Mouse (Mus musculus): ENCODE measurements around the gene Ppm1k.
A peak's percentile ranks its signal among the peaks of the same experiment; 100 is the strongest.
"Not testable (repeated sequence)": the region's sequence is repeated elsewhere in the genome, so short reads cannot be mapped to it uniquely, and the experiment has no call there.

The Ppm1k gene

DNA sequence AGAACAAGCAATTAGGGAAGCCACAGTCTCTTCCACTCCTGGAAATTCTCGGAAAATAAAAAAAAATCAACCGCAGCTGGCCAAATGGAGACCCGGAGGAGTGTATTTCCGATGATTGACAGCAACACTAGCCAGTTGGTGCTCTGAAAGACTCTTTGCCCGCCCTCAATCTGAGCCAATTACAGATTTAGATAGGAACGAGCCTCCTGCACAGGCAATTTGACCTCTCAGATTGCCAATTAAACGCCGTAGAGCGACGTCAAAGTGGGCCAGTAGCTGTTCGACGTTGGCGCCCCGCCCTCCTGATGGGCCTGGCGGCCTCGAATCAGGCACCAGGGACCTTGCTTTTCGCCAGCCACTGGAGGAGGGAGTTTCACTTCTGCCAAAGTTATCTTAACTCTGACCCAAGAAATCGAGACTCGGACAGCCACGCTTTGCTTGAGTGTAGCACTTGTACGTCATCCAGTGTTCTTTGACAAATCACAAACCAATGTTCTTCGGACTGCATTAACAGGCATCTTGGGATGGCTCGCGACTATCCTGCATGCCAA is at the start of gene Ppm1k:
Gene Ppm1k (minus strand): TSS at position 83 of the 551 bp plus-strand sequence.
- peak; percentile 98 to 99 for DNase-seq (ENCODE audit: low spot score in 2 of 2)

DNA sequence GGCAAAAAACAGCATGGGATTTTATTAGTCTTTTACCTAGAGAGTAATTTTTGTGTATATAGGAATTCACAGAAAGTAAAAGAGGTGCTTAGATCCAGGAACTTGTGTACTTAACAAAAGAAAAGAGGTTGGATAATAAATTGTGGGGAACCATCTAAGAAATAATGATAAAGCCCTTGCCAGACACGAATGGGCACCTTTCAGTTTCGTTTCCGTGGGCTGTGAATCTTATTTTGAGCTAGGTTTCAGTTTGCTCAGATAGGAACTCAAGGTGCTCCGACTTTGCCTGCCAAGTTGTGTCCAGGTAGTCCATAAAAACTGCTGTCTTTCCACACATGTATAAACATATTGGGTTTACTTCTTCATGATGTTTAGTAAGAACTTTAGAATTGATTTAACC is 47.1 kb upstream of the Ppm1k start:
- peak; percentile 56 to 69 for DNase-seq (ENCODE audit: low spot score in 2 of 2)

DNA sequence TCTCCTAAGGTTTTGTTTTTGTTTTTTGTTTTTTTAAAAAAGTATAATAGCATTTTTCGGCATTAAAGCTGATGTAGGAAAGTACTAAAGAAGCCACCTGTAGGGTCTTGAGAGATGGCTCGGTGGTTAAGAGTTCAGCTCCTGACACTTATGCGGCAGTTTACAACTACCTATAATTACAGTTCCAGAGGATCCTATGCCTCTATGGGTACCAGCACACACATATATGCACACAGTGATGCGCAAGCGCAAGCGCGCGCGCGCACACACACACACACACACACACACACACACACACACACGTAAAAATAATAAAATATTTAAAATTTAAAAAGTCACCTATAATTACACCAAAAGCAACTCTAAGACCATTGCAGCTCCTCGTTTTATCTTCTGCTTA is 46.3 kb upstream of the Ppm1k start:
- no peak for DNase-seq (ENCODE audit: low spot score in 2 of 2)

DNA sequence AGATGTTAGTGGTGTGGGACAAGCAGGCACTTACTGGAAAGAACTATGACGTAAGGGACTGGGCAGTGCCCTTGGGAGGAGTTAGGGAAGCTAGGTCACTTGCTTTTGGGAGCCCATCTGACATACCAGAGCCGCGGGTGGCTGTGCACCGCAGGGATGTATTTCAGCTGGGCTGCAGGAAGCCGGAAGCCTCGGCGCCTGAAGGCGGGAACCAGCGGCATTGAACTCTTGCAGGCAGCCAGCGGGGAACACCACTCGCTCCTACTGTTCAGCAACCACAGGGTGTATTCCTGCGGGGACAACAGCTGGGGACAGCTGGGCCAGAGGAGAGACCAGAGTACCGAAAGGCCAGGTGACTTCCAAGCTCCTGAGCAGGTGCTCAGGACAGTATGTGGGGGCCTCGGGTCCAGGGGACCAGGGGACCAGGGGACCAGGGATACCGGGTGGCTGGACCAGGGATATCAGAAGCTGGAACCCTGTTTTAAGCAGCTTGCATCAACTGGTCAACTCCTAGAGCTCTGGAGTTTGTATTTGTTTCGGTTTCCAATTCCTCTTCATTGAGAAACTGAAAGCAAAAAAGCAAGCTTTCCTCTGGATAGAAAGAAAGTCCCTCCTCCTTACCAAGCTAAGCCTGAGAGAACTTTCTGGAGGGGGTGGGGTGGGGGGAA is 45.7 kb upstream of the Ppm1k start, which contains the start of gene Herc6:
Gene Herc6 (plus strand): TSS at position 120 of the 668 bp plus-strand sequence.
- DNase-seq (ENCODE audit: low spot score in 2 of 2), result peak; percentile 67 to 70

DNA sequence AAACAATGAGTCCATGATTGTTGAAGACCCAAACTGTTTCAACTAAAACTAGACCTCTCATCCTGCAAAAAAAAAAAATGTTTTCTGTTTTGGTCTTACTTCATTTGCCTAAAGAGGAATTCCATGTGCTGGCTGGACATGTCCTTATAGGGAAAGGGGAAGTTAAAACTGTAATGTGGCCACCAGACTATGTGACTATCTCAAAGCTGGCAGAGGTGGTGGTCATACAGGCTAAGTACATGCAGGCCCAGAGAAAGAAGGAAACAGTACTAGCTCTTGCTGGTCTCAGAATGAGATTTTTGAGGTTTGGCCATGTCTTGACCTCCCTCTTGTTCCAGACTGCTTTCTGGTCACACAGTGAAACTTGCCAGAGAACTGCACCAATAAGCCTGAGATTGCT is 36.3 kb upstream of the Ppm1k start:
- no peak for DNase-seq (ENCODE audit: low spot score in 2 of 2)

DNA sequence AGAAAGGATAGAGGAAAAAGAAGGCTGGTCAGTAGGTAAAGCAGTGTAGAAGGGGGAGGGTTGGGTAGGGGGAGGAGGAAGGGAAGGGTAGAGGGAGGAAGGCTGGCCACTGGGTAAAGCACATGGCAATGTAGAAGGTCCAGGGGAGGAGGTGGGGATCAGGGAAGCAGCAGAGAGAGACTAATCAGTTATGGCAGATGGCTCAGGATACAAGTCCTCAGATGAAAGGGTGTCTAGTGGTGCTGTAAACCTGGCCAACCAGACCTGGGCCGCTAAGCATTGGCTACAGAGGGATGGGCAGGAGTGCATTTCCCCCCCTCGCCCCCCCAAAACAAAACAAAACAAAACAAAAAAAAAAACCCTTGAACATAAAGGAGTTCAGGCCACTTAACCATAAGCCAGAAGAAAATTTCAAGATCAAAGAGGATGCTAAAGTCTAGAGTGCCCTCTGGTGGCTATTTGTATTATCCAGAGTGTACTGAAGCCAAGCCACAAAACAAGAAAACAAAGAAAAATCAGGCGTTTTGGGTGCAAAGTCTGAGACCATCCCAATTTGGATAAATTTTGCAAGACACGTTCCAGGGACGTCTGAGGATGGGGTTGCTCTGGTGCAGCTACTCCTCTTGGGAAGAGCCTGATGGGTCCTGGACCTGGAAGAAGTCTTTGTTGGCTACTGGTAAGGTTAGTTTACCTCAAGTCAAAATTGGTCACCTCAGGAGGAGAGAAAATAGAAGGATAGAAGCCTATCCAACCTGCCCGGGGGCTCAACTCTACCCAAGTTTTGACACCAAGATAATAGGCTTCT is 35.1 kb upstream of the Ppm1k start:
- peak; percentile 9 to 27 for DNase-seq (ENCODE audit: low spot score in 2 of 2)

DNA sequence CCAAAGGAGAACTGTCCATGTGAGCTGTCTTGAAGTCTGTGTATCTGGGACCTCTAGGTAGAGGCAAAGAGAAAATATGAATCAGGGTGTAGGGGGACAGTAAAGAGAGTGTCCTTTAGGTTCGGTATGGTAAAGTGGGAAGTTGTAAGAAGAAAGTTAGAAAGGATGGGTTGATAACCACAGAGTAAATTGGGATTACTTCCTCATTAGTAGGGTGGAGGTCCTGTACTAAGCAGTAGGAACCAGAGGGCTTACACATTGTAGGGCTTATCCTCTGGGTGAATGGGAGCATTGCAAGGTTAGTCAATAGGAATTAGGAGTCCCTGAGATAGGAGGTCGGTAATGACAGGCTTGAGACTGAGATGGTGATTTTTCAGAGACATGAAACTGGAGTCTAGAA is 32.4 kb upstream of the Ppm1k start:
- no peak for DNase-seq (ENCODE audit: low spot score in 2 of 2)

DNA sequence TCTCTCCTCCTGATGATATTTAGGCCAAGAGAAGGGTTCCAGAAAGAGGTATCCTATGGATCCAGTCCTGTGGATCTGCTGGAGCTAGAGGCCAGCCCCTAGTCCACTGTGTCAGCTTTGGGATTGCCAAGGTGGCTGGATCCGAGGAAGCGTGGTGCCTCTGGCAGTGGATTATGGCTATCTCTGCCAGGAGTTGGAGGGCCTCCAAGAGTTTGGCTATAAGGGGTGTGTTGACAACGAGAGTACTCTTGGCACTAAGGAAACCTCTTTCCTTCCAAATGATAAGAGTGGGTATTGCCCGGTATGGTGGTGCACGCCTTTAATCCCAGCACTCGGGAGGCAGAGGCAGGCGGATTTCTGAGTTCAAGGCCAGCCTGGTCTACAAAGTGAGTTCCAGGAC is 30.2 kb upstream of the Ppm1k start:
- no peak for DNase-seq (ENCODE audit: low spot score in 2 of 2)

DNA sequence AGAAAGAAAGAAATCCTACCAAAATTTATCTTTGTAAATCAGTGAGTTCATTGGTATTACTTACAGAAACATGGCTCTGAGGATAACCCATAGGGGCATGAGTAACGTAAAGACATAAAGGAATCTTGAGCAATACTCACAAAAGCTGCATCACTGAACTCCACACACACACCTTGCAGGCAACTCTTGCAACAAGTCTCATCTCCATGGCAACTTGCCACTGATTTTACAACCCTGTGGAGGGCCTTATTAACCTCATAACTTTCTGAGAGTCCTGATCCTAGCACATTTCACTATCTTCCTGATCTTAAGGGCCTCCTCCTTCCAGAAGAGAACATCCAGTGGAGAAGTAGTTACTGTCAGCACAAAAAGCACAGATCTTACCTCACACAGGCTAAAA is 28.2 kb upstream of the Ppm1k start:
- DNase-seq (ENCODE audit: low spot score in 2 of 2), result no peak

DNA sequence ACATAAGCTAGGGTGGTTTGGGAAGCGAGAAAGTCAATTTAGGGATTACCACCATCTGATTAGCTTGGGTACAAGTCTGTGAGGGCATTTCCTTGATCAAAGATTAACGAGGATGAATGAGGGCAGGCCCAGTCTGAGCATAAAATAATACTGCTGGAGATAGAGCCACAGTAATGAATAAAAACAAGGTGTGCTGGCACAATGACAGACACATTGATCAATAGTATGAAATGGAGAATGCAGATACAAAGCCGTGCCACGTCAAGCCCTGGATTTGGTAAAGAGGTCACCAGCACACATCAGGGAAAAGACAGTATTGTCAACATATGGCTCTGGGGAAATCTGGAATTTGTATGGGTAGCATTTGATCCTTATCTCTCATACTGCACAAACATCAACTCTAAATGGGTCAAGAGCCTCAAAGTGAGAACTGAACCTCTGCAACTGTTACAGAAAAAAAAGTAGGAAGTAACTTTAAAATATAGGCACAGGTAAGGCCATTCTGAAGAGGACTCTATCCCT is 22.6 kb upstream of the Ppm1k start:
- no peak for DNase-seq (ENCODE audit: low spot score in 2 of 2)

DNA sequence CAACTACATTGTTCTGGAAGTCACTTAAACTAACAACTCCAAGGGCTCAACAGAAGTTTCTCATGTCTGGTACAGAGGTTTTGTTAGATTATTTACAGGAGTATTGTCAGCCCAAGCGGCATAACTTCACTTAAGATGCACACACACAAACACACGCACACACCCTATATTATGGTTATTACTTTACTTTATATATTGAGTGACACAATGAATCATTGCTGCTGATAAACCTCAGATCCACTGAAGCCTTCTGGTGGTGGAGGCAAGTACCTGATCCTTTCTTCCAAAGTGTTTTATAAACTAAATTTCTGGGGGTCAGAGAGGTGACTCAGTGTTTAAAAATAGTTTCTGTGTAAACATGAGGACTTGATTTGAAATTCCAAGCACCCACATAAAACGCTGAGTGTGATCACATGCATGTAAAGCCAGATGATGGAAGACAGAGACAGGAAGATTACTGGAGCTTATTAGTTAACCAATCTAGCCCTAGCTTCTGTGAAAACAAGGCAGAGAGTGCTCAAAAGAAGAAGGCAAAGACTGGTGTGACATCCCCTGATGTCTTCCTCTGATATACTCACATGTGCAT is 16.0 kb upstream of the Ppm1k start:
- no peak for DNase-seq (ENCODE audit: low spot score in 2 of 2)

DNA sequence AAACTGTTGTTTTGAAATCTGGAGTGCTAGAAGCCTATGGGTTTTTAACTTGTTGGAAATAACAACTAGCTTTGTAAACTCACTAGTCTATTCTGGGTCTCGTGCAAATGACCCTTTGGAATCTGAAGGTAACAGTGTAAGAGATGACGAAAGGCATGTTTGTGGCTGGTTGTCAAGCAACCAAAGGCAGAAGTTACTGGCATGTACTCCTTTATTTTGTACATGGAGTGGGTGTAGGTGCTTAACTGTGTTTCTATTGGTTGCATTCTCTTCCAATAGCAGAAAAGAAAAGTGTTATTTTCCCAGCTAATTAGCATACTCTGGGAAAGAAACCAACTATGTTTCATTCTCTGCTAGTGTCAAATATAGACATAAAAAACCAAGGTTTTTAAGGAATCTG is 9.6 kb upstream of the Ppm1k start:
- DNase-seq (ENCODE audit: low spot score in 2 of 2), result no peak

DNA sequence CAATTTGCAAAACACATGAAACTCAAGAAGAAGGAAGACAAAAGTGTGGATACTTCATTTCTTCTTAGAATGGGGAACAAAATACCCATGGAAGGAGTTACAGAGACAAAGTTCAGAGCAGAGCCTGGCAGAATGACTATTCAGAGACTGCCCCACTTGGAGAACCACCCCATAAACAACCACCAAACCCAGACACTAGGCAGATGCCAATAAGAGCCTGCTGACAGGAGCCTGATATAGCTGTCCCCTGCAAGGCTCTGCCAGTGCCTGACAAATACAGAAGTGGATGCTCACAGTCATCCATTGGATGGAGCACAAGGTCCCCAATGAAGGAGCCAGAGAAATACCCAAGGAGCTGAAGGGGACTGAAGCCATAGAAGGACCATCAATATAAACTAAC is 8.3 kb upstream of the Ppm1k start:
- not testable (repeated sequence) for DNase-seq (ENCODE audit: low spot score in 2 of 2)

DNA sequence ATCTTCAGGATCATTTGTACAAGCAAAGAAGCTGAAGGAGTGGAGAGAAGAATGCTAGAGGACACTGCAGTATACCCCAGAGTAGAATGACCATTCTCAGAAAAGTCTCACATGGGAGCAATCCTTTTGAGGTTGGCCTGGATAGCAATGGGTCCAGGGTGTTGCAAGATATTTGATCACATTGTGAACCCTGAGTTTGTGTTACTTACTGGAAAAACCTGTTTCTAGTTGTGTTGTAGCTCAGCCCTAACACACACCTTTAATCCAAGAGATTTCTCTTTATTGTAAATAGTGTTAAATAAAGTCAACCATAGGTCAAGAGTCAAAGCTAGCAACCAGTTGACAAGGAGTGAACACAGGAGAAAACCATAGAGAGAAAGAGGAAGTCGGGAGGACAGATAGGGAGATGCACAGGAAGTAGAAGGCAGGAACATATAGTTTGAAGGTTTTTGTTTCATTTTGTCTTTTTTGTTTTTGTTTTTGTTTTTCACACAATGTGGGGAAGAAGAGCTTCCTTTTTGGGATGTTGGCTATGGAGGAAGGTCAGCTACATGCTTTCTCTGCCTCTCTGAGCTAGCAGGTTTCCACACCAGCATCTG is 6.6 kb upstream of the Ppm1k start:
- DNase-seq (ENCODE audit: low spot score in 2 of 2), result peak in 1 of 2 experiments; percentile 3

DNA sequence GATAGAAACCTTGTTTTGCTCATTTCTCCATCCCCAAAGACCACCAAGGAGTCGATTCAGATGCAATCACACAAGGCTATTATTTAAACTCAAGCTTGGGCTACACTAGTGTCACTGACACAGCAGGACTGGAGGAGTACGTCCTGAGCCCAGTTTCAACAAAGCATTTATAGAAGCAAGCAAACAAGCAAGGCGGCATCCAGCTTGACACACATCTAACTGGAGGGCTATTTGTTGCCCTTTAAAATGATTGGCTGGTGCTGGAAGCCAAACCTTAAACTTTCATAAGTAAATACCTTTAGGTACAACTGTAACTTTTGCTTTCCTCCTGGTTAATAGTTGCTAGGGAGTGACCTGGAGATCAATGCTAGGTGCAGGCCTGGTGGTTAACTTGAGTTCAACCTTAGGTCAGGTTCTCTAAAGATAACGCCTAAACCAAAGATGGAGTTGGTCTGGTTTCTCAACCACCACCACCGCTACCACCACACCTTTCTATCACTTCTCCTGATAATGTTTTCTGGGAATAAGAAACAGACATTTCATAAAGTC is 5.8 kb upstream of the Ppm1k start:
- no peak for DNase-seq (ENCODE audit: low spot score in 2 of 2)

DNA sequence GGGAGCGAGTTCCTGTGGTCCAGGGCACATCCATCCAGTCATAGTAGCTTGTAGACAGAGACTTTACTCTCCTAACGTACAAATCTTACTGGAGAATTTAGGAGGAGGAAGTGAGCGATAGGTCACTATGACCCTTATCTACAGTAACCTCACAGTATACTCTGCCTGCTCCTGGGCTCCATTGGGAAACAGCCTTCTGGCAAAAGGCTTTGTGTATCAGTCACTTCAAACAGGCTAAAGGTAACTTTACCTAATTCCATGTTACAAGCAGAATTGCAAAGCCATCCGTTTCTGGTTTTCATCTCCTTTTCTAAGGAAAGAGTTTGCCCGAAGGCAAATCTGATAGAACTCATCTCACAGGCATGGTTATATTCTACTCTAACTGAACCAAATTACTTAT is 2.6 kb upstream of the Ppm1k start:
- no peak for DNase-seq (ENCODE audit: low spot score in 2 of 2)

DNA sequence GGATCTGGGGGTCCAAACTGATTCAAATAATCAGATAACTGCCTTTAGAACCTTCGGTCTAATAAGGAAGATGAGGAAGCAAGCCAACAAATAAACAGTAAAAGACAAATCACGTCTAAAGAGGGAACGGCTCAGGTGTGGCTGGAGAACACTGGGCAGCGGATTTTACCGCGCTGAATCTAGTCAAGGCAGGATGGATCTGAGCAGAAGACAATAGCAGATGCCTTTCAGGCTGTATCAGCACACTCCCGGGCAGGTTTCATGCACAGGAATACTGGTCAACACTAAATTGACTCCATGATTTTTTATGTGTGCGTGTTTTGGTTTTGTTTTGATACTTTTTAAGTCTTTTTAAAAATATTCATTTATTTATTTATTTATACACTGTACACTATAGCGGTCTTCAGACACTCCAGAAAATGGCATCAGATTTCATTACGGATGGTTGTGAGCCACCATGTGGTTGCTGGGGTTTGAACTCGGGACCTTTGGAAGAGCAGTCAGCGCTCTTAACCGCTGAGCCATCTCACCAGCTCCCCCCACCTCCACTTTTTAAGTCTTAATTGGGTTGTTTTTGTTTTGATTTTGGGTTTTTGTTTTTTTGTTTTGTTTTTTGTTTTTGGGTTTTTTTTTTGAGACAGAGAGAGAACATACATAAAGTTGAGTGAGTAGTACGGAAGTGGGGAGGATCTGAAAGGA is 852 bp upstream of the Ppm1k start:
- DNase-seq (ENCODE audit: low spot score in 2 of 2), result no peak

DNA sequence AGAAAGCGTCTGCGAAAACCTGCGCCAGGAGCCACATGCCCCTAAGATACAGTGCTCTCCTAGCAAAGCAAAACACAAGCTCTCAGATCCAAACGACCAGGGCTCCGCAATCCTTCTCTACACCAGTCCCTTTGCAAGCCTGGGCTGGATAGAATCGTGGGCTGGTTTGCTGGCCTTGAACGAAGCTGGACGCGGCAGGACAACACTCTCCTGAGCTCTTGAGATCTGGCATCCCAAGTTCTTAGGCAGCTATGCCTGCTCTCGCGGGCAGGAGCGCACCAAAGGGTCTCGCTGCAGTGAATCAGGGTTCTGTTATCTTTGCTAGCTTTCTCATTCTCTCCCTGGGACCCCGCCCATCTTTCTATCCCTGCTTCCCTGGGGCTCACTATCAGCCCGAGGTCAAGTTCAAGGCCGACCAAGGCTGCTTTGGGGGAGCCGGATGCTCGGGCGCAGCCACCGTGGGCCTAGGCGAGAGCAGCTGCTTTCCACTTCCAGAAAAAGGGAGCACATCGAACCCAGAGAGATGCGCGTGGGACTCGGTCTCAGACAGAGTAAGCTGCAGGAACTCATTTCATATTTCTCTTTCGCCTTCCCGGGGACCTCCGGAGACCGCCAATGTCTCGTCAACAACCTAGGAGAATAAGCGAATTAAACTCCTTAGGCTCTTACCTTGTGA is 519 bp downstream of the Ppm1k start:
- peak; percentile 22 for DNase-seq (ENCODE audit: low spot score in 2 of 2)

DNA sequence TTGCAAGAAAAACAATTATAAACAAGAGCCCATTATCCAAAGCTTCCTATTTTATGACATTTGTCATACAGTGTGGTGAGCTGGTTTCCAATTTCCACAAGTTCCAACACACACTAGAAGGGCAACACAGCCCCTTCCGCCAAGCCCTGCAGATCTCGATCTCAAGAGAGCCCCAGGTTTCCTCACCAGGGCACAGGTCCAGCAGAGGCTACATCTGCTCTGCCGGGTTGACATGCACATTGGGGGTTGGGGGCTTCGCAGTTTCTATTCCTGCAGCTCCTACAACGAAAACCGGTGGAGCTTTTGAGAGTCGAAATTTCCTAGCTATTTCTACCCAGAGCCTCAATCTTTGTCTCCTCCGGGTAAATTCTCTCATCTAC is 1.0 kb downstream of the Ppm1k start:
- DNase-seq (ENCODE audit: low spot score in 2 of 2), result peak in 1 of 2 experiments; percentile 2

DNA sequence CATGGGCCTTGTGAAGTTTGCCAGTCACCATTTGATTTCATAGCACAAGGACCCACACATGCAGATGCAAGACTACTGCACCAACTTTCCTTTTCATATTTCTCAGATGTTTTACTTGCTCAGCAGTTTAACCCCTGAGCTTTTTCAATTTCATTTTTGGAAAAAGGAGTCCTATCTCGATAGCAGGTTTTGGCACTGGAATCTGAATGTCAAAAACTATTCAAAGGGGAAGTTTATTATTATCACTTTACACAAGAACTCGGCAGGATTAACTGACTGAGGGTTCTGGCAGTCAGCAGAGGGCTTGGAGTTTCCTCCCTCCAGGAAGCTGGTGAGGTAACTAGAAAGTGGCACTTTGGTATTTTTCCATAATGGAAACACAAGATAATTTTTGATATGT is 1.9 kb downstream of the Ppm1k start:
- DNase-seq (ENCODE audit: low spot score in 2 of 2), result no peak

Measured in spleen, postnatal 36 days (tissue).